Comparison of ENCODE assay signal across 8 mouse cellular contexts in genomic region chr5:117388877-117389276, GRCm38 (mm10). TPM values are rescaled to one million over a fixed set of nuclear protein-coding genes. Genes with fewer than 3 reads are reported as not detected.
A peak's percentile ranks its signal among the peaks of the same experiment; 100 is the strongest.
DNase-seq lines count a peak whose midpoint lies in the region; ATAC-seq and TF ChIP-seq lines count a peak whose summit lies in the region.

TSS of gene Rfc5 (minus strand) at chr5:117389047.

- peak within 1 kb of the TSS; percentile 64 for H3K9ac ChIP-seq in lung, postnatal 0 days (replicated peaks; ENCODE audit: low read depth)

- no peaks in the 10 kb centered on the region for H3K27me3 ChIP-seq in hindbrain, embryonic 10.5 days (ENCODE audit: insufficient read depth, poor library complexity, severe bottlenecking)
- no peaks in the 10 kb centered on the region for H3K27me3 ChIP-seq in lung, postnatal 0 days (replicated peaks; ENCODE audit: insufficient read depth, low read length)

- under 1% methylated on average over 44 of the region's 44 CpGs for WGBS in hindbrain, embryonic 10.5 days
- 0% methylated on average over 28 of the region's 44 CpGs for WGBS in lung, postnatal 0 days

- H3K9me3 ChIP-seq in hindbrain, embryonic 10.5 days = peaks cover 15% of the 10 kb centered on the region
- H3K9me3 ChIP-seq in lung, postnatal 0 days (ENCODE audit: low read length) = no peaks in the 10 kb centered on the region

- TF ChIP-seq CTCF in lung, postnatal 0 days (IDR thresholded peaks at IDR 0.05) = 0 out of 2 replicates have a peak, but pooled peaks have one; percentile 14

- TF ChIP-seq EP300 in lung, postnatal 0 days (IDR thresholded peaks at IDR 0.05) = no peak

- peak within 1 kb of the TSS; percentile 96 for H3K27ac ChIP-seq in hindbrain, embryonic 10.5 days
- peak within 1 kb of the TSS; percentile 43; the same call in 1 of the 2 replicates for H3K27ac ChIP-seq in lung, postnatal 0 days (ENCODE audit: low read length)

- H3K36me3 ChIP-seq in hindbrain, embryonic 10.5 days = peaks cover 31% of the 10 kb centered on the region
- H3K36me3 ChIP-seq in lung, postnatal 0 days (ENCODE audit: insufficient read depth, low read length) = no peaks in the 10 kb centered on the region

- H3K4me3 ChIP-seq in hindbrain, embryonic 10.5 days = peak within 1 kb of the TSS; percentile 88
- H3K4me3 ChIP-seq in lung, postnatal 0 days (ENCODE audit: low read depth, low read length) = peak within 1 kb of the TSS; percentile 66

- DNase-seq in MEL-GATA-1-ER (ENCODE audit: extremely low read depth, low read depth) = peak; percentile 81
- peak; percentile 87 for DNase-seq in cerebellum, adult 8-10 months
- DNase-seq in hindbrain, embryonic 10.5 days (ENCODE audit: low spot score) = peak; percentile 97
- DNase-seq in layer of hippocampus, adult 9-11 months = peak; percentile 93
- DNase-seq in lung, postnatal 0 days (ENCODE audit: low spot score) = peak; percentile 98
- peak; percentile 95 for DNase-seq in ovary, postnatal 14 days (ENCODE audit: low spot score)
- peak; percentile 97 for DNase-seq in thymus, postnatal 14 days

- H3K4me2 ChIP-seq in lung, postnatal 0 days (replicated peaks; ENCODE audit: low read depth, low read length) = peak within 1 kb of the TSS; percentile 87

- peak; percentile 97 for ATAC-seq in frontal cortex, adult (ENCODE audit: low TSS enrichment)
- peak; percentile 98 for ATAC-seq in lung, postnatal 0 days

- peaks cover 24% of the 10 kb centered on the region for H3K4me1 ChIP-seq in hindbrain, embryonic 10.5 days (replicated peaks)
- no peaks in the 10 kb centered on the region for H3K4me1 ChIP-seq in lung, postnatal 0 days (ENCODE audit: insufficient read depth, low read depth, low read length)

RNA-seq across cellular contexts. Expression of gene Rfc5, which starts in this region (rescaled TPM):
- 109 and 135 TPM in 2 replicates for polyA plus RNA-seq in hindbrain, embryonic 10.5 days (2016; fragmentation: Nextera tagmentation; extraction: Ambion mirVana)
- 17.4 and 18.2 TPM in 2 replicates for polyA plus RNA-seq in lung, postnatal 0 days (2015; fragmentation: Nextera tagmentation; extraction: Ambion mirVana)

Comparison
In these comparisons a context has a peak if more than half of its experiments do, and no peak if none do; other contexts are left out.
1. Peak in every context shown above with its lines: DNase-seq, ATAC-seq, H3K4me3 ChIP-seq and H3K27ac ChIP-seq.